In genomic region chr3:38036131-38036530, GRCm38 (mm10) we compare ENCODE assay signal across 15 mouse cellular contexts.
"Had no signal": no experiment of that assay in that cellular context is flagged by ENCODE, and none has a peak within 500 bp of the region (broad histone marks: within the 10 kb centered on the region; RNA-seq: fewer than 3 reads in every experiment).

No protein-coding gene starts in this region.

- H3K9me3 ChIP-seq: liver, embryonic 15.5 days; lung, embryonic 15.5 days; midbrain, embryonic 12.5 days; midbrain, embryonic 15.5 days; neural tube, embryonic 12.5 days had no signal

- H3K27me3 ChIP-seq: liver, embryonic 15.5 days; lung, embryonic 15.5 days; midbrain, embryonic 12.5 days; midbrain, embryonic 15.5 days; neural tube, embryonic 12.5 days had no signal

- H3K9ac ChIP-seq: liver, embryonic 15.5 days; liver, postnatal 0 days; lung, embryonic 15.5 days; midbrain, embryonic 12.5 days; midbrain, embryonic 15.5 days; neural tube, embryonic 12.5 days had no signal

- H3K4me2 ChIP-seq: liver, embryonic 15.5 days; lung, embryonic 15.5 days; midbrain, embryonic 12.5 days; midbrain, embryonic 15.5 days; neural tube, embryonic 12.5 days had no signal

- DNase-seq: liver, postnatal 0 days; lung, adult 2 months; lung, postnatal 14 days; lung, postnatal 36 days; right cerebral cortex, postnatal 14 days; thymus, adult 18-20 months; thymus, postnatal 25 days; thymus, postnatal 4 days had no signal

- H3K4me1 ChIP-seq: liver, embryonic 15.5 days; midbrain, embryonic 12.5 days; midbrain, embryonic 15.5 days; neural tube, embryonic 12.5 days had no signal

- H3K27ac ChIP-seq: liver, embryonic 15.5 days; lung, embryonic 15.5 days; macrophage; midbrain, embryonic 12.5 days; midbrain, embryonic 15.5 days; neural tube, embryonic 12.5 days had no signal

- H3K36me3 ChIP-seq: liver, embryonic 15.5 days; lung, embryonic 15.5 days; midbrain, embryonic 12.5 days; midbrain, embryonic 15.5 days; neural tube, embryonic 12.5 days had no signal

- H3K4me3 ChIP-seq: liver, embryonic 15.5 days; lung, embryonic 15.5 days; midbrain, embryonic 12.5 days; midbrain, embryonic 15.5 days; neural tube, embryonic 12.5 days had no signal

- ATAC-seq: liver, postnatal 0 days; lung, postnatal 0 days; midbrain, embryonic 15.5 days had no signal
